Comparison of ENCODE assay signal across 18 mouse cellular contexts in genomic region chr8:120950674-120951218, GRCm38 (mm10).
DNase-seq lines count a peak whose midpoint lies in the region; ATAC-seq and TF ChIP-seq lines count a peak whose summit lies in the region.
"Had no signal": no experiment of that assay in that cellular context is flagged by ENCODE, and none has a peak within 500 bp of the region (broad histone marks: within the 10 kb centered on the region; RNA-seq: fewer than 3 reads in every experiment).

No protein-coding gene starts in this region.

- no peak overlapping the region for H3K4me2 ChIP-seq in lung, embryonic 14.5 days
- H3K4me2 ChIP-seq in hindbrain, postnatal 0 days (ENCODE audit: low read depth, low read length), result no peak overlapping the region
- H3K4me2 ChIP-seq: heart, embryonic 15.5 days; hindbrain, embryonic 15.5 days; liver, embryonic 15.5 days had no signal

- ATAC-seq in lung, embryonic 14.5 days (ENCODE audit: insufficient read depth), result no peak
- peak; percentile 18; the same call in 1 of the 2 replicates for ATAC-seq in hindbrain, postnatal 0 days
- ATAC-seq: forebrain, embryonic 14.5 days had no signal

- no peak for TF ChIP-seq CTCF in lung, embryonic 14.5 days (IDR thresholded peaks at IDR 0.05; ENCODE audit: low read depth)
- TF ChIP-seq CTCF in hindbrain, postnatal 0 days (IDR thresholded peaks at IDR 0.05; ENCODE audit: low read depth), result no peak
- TF ChIP-seq CTCF in small intestine, adult 2 months (IDR thresholded peaks at IDR 0.05; ENCODE audit: extremely low read depth, insufficient read length, insufficient replicate concordance, low read depth, low read length), result no peak

- H3K36me3 ChIP-seq in lung, embryonic 14.5 days (ENCODE audit: insufficient read depth), result no peaks in the 10 kb centered on the region
- H3K36me3 ChIP-seq in hindbrain, postnatal 0 days (ENCODE audit: insufficient read depth, low read length), result no peaks in the 10 kb centered on the region
- H3K36me3 ChIP-seq in small intestine, adult 2 months (ENCODE audit: control insufficient read depth, insufficient read depth, low read length), result no peaks in the 10 kb centered on the region
- H3K36me3 ChIP-seq: heart, embryonic 15.5 days; hindbrain, embryonic 15.5 days; liver, embryonic 15.5 days; midbrain, embryonic 10.5 days had no signal

- H3K4me1 ChIP-seq in lung, embryonic 14.5 days (ENCODE audit: insufficient read depth), result 0 out of 2 replicates have a peak, but pooled peaks cover 8% of the 10 kb centered on the region
- H3K4me1 ChIP-seq in hindbrain, postnatal 0 days (ENCODE audit: insufficient read depth, low read length), result no peaks in the 10 kb centered on the region
- peaks cover 5% of the 10 kb centered on the region; the same call in 1 of the 2 replicates for H3K4me1 ChIP-seq in small intestine, adult 2 months (ENCODE audit: control insufficient read depth, insufficient read depth, insufficient read length, low read length)
- H3K4me1 ChIP-seq: liver, embryonic 15.5 days had no signal

- 37% methylated on average over 16 of the region's 16 CpGs for WGBS in lung, embryonic 14.5 days
- 32% methylated on average over 16 of the region's 16 CpGs for WGBS in hindbrain, postnatal 0 days
- 51% methylated on average over 16 of the region's 16 CpGs for WGBS in small intestine, adult 2 months

- TF ChIP-seq POLR2A in small intestine, adult 2 months (IDR thresholded peaks at IDR 0.05; ENCODE audit: low read depth, low read length), result no peak

- no peaks in the 10 kb centered on the region for H3K27me3 ChIP-seq in lung, embryonic 14.5 days (ENCODE audit: insufficient read depth, low read length)
- no peaks in the 10 kb centered on the region for H3K27me3 ChIP-seq in hindbrain, postnatal 0 days (ENCODE audit: insufficient read depth, low read length)
- no peaks in the 10 kb centered on the region for H3K27me3 ChIP-seq in small intestine, adult 2 months (ENCODE audit: control insufficient read depth, insufficient read depth, low read length)

- no peak overlapping the region for H3K27ac ChIP-seq in lung, embryonic 14.5 days (ENCODE audit: low read depth)
- H3K27ac ChIP-seq in hindbrain, postnatal 0 days, result no peak overlapping the region
- peak overlapping the region; percentile 48; the same call in 1 of the 2 replicates for H3K27ac ChIP-seq in small intestine, adult 2 months (ENCODE audit: insufficient read depth, low read depth, low read length)
- H3K27ac ChIP-seq: heart, embryonic 15.5 days; hindbrain, embryonic 15.5 days; liver, embryonic 15.5 days; midbrain, embryonic 10.5 days had no signal

- no peak overlapping the region for H3K9ac ChIP-seq in lung, embryonic 14.5 days
- no peak overlapping the region for H3K9ac ChIP-seq in hindbrain, postnatal 0 days (replicated peaks; ENCODE audit: low read length)
- H3K9ac ChIP-seq: heart, embryonic 15.5 days; hindbrain, embryonic 15.5 days; liver, embryonic 15.5 days had no signal

- no peak overlapping the region for H3K4me3 ChIP-seq in lung, embryonic 14.5 days (ENCODE audit: low read depth, low read length)
- no peak overlapping the region for H3K4me3 ChIP-seq in hindbrain, postnatal 0 days (ENCODE audit: low read length)
- no peak overlapping the region for H3K4me3 ChIP-seq in small intestine, adult 2 months (ENCODE audit: low read depth, low read length)
- H3K4me3 ChIP-seq: heart, embryonic 15.5 days; hindbrain, embryonic 15.5 days; liver, embryonic 15.5 days; midbrain, embryonic 10.5 days had no signal

- H3K9me3 ChIP-seq in lung, embryonic 14.5 days (ENCODE audit: low read depth, low read length), result no peaks in the 10 kb centered on the region
- H3K9me3 ChIP-seq in hindbrain, postnatal 0 days (ENCODE audit: low read length), result no peaks in the 10 kb centered on the region
- H3K9me3 ChIP-seq: heart, embryonic 15.5 days; hindbrain, embryonic 15.5 days; liver, embryonic 15.5 days; midbrain, embryonic 10.5 days had no signal

- DNase-seq in embryo, embryonic 10 days (ENCODE audit: low spot score), result peak; percentile 23
- no peak for DNase-seq in embryo, embryonic 11 days
- DNase-seq in lung, embryonic 14.5 days, result peak; percentile 37
- no peak for DNase-seq in lung, postnatal 10 days
- no peak for DNase-seq in hindbrain, postnatal 0 days (ENCODE audit: low spot score)
- no peak for DNase-seq in liver
- no peak for DNase-seq in heart, adult 8-10 months (ENCODE audit: low spot score)
- DNase-seq: adrenal gland, postnatal 14 days; cerebellum, adult 9-11 months; kidney, postnatal 10 days; layer of hippocampus, adult 9-11 months; right cerebral cortex, postnatal 14 days had no signal

Comparison
In these comparisons a context has a peak if more than half of its experiments do, and no peak if none do; other contexts are left out.
1. DNase-seq: peak in embryo, embryonic 10 days (single experiment) and lung, embryonic 14.5 days (single experiment); none in embryo, embryonic 11 days (single experiment), lung, postnatal 10 days (single experiment), hindbrain, postnatal 0 days (single experiment), liver (single experiment) and heart, adult 8-10 months (single experiment).